Comparison of ENCODE assay signal across 12 mouse cellular contexts in genomic region chr9:115135352-115135751, GRCm38 (mm10).
"Had no signal": no experiment of that assay in that cellular context is flagged by ENCODE, and none has a peak within 500 bp of the region (broad histone marks: within the 10 kb centered on the region; RNA-seq: fewer than 3 reads in every experiment).

No protein-coding gene starts in this region.

- H3K4me3 ChIP-seq: hindbrain, embryonic 15.5 days; limb, embryonic 15.5 days; liver, embryonic 12.5 days; lung, embryonic 15.5 days; neural tube, embryonic 13.5 days had no signal

- H3K9me3 ChIP-seq: hindbrain, embryonic 15.5 days; limb, embryonic 15.5 days; liver, embryonic 12.5 days; lung, embryonic 15.5 days; neural tube, embryonic 13.5 days had no signal

- H3K9ac ChIP-seq: hindbrain, embryonic 15.5 days; limb, embryonic 15.5 days; liver, embryonic 12.5 days; lung, embryonic 15.5 days; neural tube, embryonic 13.5 days had no signal

- H3K4me1 ChIP-seq: liver, embryonic 12.5 days; lung, embryonic 15.5 days had no signal

- H3K27me3 ChIP-seq: hindbrain, embryonic 15.5 days; limb, embryonic 15.5 days; liver, embryonic 12.5 days; lung, embryonic 15.5 days; neural tube, embryonic 13.5 days had no signal

- DNase-seq: kidney, adult 8-10 months; layer of hippocampus, adult 9-11 months; layer of hippocampus, postnatal 36 days; right cerebral cortex, postnatal 4 days; thymus, postnatal 4 days had no signal

- H3K36me3 ChIP-seq: hindbrain, embryonic 15.5 days; limb, embryonic 15.5 days; liver, embryonic 12.5 days; lung, embryonic 15.5 days; neural tube, embryonic 13.5 days had no signal

- H3K4me2 ChIP-seq: hindbrain, embryonic 15.5 days; limb, embryonic 15.5 days; liver, embryonic 12.5 days; lung, embryonic 15.5 days; neural tube, embryonic 13.5 days had no signal

- ATAC-seq: intestine, embryonic 16.5 days; liver, embryonic 12.5 days had no signal

- H3K27ac ChIP-seq: hindbrain, embryonic 15.5 days; limb, embryonic 15.5 days; liver, embryonic 12.5 days; lung, embryonic 15.5 days; neural tube, embryonic 13.5 days; stomach, postnatal 0 days had no signal
